Mouse (Mus musculus): Measurements from ENCODE around the gene Mzt1. TPM values are rescaled to one million over a fixed set of nuclear protein-coding genes. Genes with fewer than 3 reads are reported as not detected.

Gene Mzt1
- polyA plus RNA-seq (2014; fragmentation: Illumina TruSeq; extraction: RNeasy Lipid Tissue Mini Kit (QIAGEN cat#74804); ENCODE audit: low read depth, low replicate concordance): 46.3 TPM

DNA sequence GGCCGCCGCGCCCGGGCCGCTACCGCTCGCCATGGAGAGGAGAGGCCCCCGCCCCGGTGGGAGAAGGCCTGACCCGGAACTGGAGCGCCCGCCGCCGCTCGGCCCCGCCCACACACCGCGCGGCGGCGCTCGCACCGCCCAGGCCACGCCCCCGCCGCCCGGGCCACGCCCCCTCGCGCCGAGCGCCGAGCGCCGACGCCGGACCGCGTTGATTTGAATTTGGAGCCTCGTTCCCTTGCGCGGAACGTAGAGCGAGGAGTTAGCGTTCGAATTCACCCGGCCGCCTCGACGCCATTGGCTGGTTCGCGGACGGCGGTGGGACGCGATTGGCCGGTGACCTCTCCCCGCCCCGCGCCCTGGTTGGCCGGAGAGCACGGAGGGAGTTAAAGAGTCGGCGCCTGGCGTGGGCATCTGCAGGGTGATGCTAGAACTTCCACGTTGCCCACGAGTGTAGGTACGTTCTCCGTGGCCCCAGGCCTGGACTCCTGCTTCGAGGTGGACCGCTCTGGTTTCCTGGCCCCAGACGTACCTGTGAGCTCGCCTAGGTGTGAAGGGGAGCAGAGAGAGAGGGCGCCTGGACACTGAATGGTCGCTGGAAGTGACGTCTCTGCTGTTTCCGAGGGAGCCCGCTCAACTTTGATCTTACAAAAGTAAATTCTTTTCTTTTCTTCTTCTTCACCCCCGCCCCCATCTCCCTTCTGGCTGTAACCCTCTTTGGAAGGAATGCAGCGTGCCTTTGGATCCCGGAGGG lies at the start of gene Mzt1, which contains the start of gene Bora:
Mzt1 (minus strand) TSS at position 104 of the 751 bp plus-strand sequence.
Bora (plus strand) TSS at position 192 of the 751 bp plus-strand sequence.

DNA sequence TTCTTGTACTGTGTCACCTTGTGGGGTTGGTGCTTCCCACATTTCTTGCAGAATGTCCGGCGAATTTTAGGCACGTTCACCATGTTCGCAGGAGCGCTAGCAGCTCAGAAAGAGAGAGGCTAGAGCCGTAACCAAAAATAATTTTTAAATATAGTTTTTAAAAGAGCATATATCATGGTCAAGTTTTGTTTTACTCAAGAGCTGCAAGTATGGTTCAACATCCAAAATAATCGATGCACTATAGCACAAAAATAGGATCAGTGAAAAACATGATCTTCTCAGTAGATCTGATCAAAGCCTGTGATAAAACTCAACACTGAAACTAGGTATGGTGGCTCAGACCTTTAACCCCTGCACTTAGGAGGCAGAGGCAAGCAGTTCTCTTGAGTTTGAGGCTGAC lies 51.7 kb downstream of the Mzt1 start, which contains the start of gene Rpl36a-ps1:
Rpl36a-ps1 (minus strand) TSS at position 101 of the 400 bp plus-strand sequence.

Other genes with a start within 250 kb of the Mzt1 start
- gene Rpl36a-ps1, start 51.8 kb downstream of the Mzt1 start, polyA plus RNA-seq (2014; fragmentation: Illumina TruSeq; extraction: RNeasy Lipid Tissue Mini Kit (QIAGEN cat#74804); ENCODE audit: low read depth, low replicate concordance): 3.0 TPM
- gene Bora, start 88 bp upstream of the Mzt1 start, polyA plus RNA-seq (2014; fragmentation: Illumina TruSeq; extraction: RNeasy Lipid Tissue Mini Kit (QIAGEN cat#74804); ENCODE audit: low read depth, low replicate concordance): 57.2 TPM
- gene Pibf1, start 53.3 kb upstream of the Mzt1 start, polyA plus RNA-seq (2014; fragmentation: Illumina TruSeq; extraction: RNeasy Lipid Tissue Mini Kit (QIAGEN cat#74804); ENCODE audit: low read depth, low replicate concordance): 109 TPM
- 145 TPM for gene Dis3, start 53.6 kb upstream of the Mzt1 start, polyA plus RNA-seq (2014; fragmentation: Illumina TruSeq; extraction: RNeasy Lipid Tissue Mini Kit (QIAGEN cat#74804); ENCODE audit: low read depth, low replicate concordance)

Data from testis, adult 10 weeks (tissue).